Mouse (Mus musculus) bone marrow macrophage, adult 2 months (primary cell): Measurements from ENCODE around the gene Chmp1a.

Source experiments
- CTCF ChIP-seq: IDR thresholded peaks from 2 replicates; pipeline ENCODE4 v1.5.1; 2012; ENCODE audit warnings: low read depth, mild to moderate bottlenecking, low read length, moderate library complexity
- POLR2A ChIP-seq: IDR thresholded peaks from 2 replicates; pipeline ENCODE4 v1.6.1; 2012; ENCODE audit warnings: mild to moderate bottlenecking, low read depth, low read length, borderline replicate concordance

GRCm38 (mm10) chr8:123234918-123235519, 22.5 kb upstream of the Chmp1a start:
- TF ChIP-seq CTCF = no peak
- TF ChIP-seq POLR2A = no peak
